Mouse (Mus musculus) hindbrain, embryonic 13.5 days (tissue): ENCODE results near the gene Abcb1a. TPM values are rescaled to one million over a fixed set of nuclear protein-coding genes. Genes with fewer than 3 reads are reported as not detected.
"Not testable (repeated sequence)": the region's sequence is repeated elsewhere in the genome, so short reads cannot be mapped to it uniquely, and the experiment has no call there.

Experiments used
- ATAC-seq: fragments of 200-750 bp; cut with Nextera tagmentation; 2 replicates; pipeline ENCODE4 v1.8.0; 2017; ENCODE audit warnings: moderate TSS enrichment; ENCODE audit not compliant: low FRiP score
- H3K27ac ChIP-seq: fragments of 300-500 bp; sonication (generic); 2 replicates; pipeline ENCODE4 v1.5.1; 2015; ENCODE audit warnings: inconsistent platforms, mild to moderate bottlenecking, moderate library complexity
- H3K27me3 ChIP-seq: fragments of 300-500 bp; sonication (generic); 2 replicates; pipeline ENCODE4 v1.6.1; 2015; ENCODE audit warnings: mild to moderate bottlenecking, inconsistent platforms
- H3K36me3 ChIP-seq: fragments of 300-500 bp; sonication (generic); 2 replicates; pipeline ENCODE4 v1.6.1; 2015; ENCODE audit warnings: mild to moderate bottlenecking, inconsistent platforms
- H3K4me1 ChIP-seq: fragments of 300-500 bp; sonication (generic); replicated peaks from 2 replicates; pipeline ENCODE4 v1.6.1; 2015; ENCODE audit warnings: inconsistent platforms
- H3K4me2 ChIP-seq: fragments of 300-500 bp; sonication (generic); 2 replicates; pipeline ENCODE4 v1.6.1; 2015; ENCODE audit warnings: inconsistent platforms, mild to moderate bottlenecking, moderate library complexity
- H3K4me3 ChIP-seq: fragments of 300-500 bp; sonication (generic); 2 replicates; pipeline ENCODE4 v1.5.1; 2015; ENCODE audit warnings: mild to moderate bottlenecking, inconsistent platforms
- H3K9ac ChIP-seq: fragments of 300-500 bp; sonication (generic); 2 replicates; pipeline ENCODE4 v1.6.1; 2015; ENCODE audit warnings: mild to moderate bottlenecking, inconsistent platforms
- H3K9me3 ChIP-seq: fragments of 300-500 bp; sonication (generic); 2 replicates; pipeline ENCODE4 v1.6.1; 2016; ENCODE audit warnings: inconsistent platforms
- WGBS: fragments of 180-500 bp; shearing (Covaris S2); methylation state at CpG from one replicate; pipeline ENCODE4 v1.1.7; 2015; 5-methylcytosine and 5-hydroxymethylcytosine counted together
- polyA plus RNA-seq: library from polyadenylated mRNA; unstranded; fragments of >200 nt; fragmentation: Nextera tagmentation; extraction: Ambion mirVana; gene quantifications from 2 replicates; pipeline ENCODE4 v1.2.1, GENCODE M21; 2015

The Abcb1a gene
- polyA plus RNA-seq, 1 experiment from 2014 or later: 1.5 TPM

GRCm38 (mm10) chr5:8675262-8675951 lies 15.5 kb downstream of the Abcb1a start:
- no peaks in the 10 kb centered on the region for H3K4me1 ChIP-seq
- ATAC-seq: no peak
- WGBS: 93% methylated on average over 6 of the region's 6 CpGs
- no peaks in the 10 kb centered on the region for H3K36me3 ChIP-seq
- H3K27me3 ChIP-seq: no peaks in the 10 kb centered on the region
- no peak overlapping the region for H3K4me2 ChIP-seq
- H3K9ac ChIP-seq: no peak overlapping the region
- no peaks in the 10 kb centered on the region for H3K9me3 ChIP-seq
- H3K27ac ChIP-seq: no peak overlapping the region
- H3K4me3 ChIP-seq: no peak overlapping the region

DNA sequence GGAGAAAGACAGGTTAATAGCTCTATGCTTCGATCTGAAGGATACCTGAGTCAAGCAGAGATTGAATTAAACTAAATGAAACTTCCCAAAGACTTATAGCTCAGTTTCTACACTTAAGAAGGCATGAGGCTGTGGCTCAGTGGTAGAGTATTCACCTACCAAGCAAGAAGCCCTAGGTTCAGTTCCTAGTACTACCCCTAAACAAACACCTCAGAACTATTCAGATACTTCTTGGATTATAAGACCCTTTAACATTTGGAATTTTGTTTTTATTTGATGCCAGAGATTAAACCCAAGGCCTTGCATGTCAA lies 16.0 kb downstream of the Abcb1a start:
- Histone ChIP-seq H3K36me3 (no peaks in the 10 kb centered on the region), H3K4me2 (no peak overlapping the region), H3K9ac (no peak overlapping the region), H3K27me3 (no peaks in the 10 kb centered on the region), H3K4me1 (no peaks in the 10 kb centered on the region), H3K4me3 (no peak overlapping the region), H3K9me3 (no peaks in the 10 kb centered on the region), H3K27ac (no peak overlapping the region)
- WGBS: 93% methylated on average over 1 of the region's 1 CpGs
- no peak for ATAC-seq

DNA sequence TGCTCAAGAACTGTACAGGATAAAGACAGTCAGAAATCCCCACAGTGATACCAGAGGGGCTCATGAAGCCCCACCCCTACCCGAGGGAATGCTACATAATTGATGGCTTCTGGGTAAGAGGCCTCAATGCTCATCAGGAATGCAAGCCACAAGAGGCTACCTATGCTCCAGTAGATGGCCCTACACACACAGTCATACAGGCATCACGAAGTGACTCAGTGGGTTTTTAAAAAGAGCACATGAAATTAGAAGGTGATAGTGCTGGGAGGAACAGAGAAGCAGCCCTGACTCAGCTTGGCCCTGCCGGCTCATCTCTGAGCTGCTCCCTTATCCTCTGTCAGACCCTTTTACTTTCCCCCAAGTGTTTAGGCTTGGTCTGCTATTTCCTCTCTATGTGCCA lies 21.3 kb downstream of the Abcb1a start:
- no peak overlapping the region for H3K4me2 ChIP-seq
- H3K36me3 ChIP-seq: no peaks in the 10 kb centered on the region
- 72% methylated on average over 3 of the region's 3 CpGs for WGBS
- H3K4me3 ChIP-seq: no peak overlapping the region
- H3K4me1 ChIP-seq: no peaks in the 10 kb centered on the region
- H3K9me3 ChIP-seq: no peaks in the 10 kb centered on the region
- H3K9ac ChIP-seq: no peak overlapping the region
- H3K27me3 ChIP-seq: no peaks in the 10 kb centered on the region
- no peak for ATAC-seq
- H3K27ac ChIP-seq: no peak overlapping the region

DNA sequence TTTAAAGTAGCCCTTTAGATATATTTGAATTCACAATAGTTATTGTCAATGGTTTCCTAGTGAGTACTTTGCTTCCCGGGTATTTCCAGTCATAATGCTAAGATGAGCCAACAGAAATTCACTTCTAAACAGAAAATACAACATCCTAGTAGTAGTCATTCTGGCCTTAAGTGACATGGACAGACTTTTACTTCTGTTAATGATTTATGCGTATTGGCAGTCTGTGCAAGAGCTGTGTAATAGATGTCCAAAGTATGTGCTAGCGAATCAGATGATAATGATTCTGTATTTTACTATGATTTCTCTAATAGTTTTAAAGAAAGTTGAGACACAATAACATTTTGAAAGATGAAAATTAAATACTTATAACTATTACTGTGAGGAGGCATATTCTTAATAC lies 23.8 kb downstream of the Abcb1a start:
- H3K27ac ChIP-seq: no peak overlapping the region
- no peak overlapping the region for H3K9ac ChIP-seq
- no peaks in the 10 kb centered on the region for H3K4me1 ChIP-seq
- no peak overlapping the region for H3K4me2 ChIP-seq
- 92% methylated on average over 3 of the region's 3 CpGs for WGBS
- H3K36me3 ChIP-seq: no peaks in the 10 kb centered on the region
- H3K9me3 ChIP-seq: no peaks in the 10 kb centered on the region
- ATAC-seq: no peak
- no peak overlapping the region for H3K4me3 ChIP-seq
- H3K27me3 ChIP-seq: no peaks in the 10 kb centered on the region

- Histone ChIP-seq H3K4me1 (no peaks in the 10 kb centered on the region), H3K27ac (no peak overlapping the region), H3K9me3 (no peaks in the 10 kb centered on the region), H3K4me3 (no peak overlapping the region), H3K27me3 (no peaks in the 10 kb centered on the region), H3K36me3 (no peaks in the 10 kb centered on the region), H3K4me2 (no peak overlapping the region), H3K9ac (no peak overlapping the region)
- ATAC-seq: no peak
- 75% methylated on average over 2 of the region's 2 CpGs for WGBS
These were observed 26.2 kb downstream of the Abcb1a start for GRCm38 (mm10) chr5:8686071-8686470.

- Histone ChIP-seq H3K9ac (no peak overlapping the region), H3K4me2 (no peak overlapping the region), H3K4me3 (no peak overlapping the region), H3K36me3 (no peaks in the 10 kb centered on the region), H3K27ac (no peak overlapping the region), H3K4me1 (no peaks in the 10 kb centered on the region), H3K9me3 (no peaks in the 10 kb centered on the region), H3K27me3 (no peaks in the 10 kb centered on the region)
- ATAC-seq: no peak
- WGBS: 83% methylated on average over 5 of the region's 5 CpGs
These were observed 27.7 kb downstream of the Abcb1a start for GRCm38 (mm10) chr5:8687550-8687949.

GRCm38 (mm10) chr5:8716061-8716460 lies 56.2 kb downstream of the Abcb1a start:
- no peak for ATAC-seq
- Histone ChIP-seq H3K4me2 (no peak overlapping the region), H3K36me3 (no peaks in the 10 kb centered on the region), H3K9me3 (no peaks in the 10 kb centered on the region), H3K4me3 (no peak overlapping the region), H3K9ac (no peak overlapping the region), H3K27me3 (no peaks in the 10 kb centered on the region), H3K27ac (no peak overlapping the region), H3K4me1 (no peaks in the 10 kb centered on the region)

DNA sequence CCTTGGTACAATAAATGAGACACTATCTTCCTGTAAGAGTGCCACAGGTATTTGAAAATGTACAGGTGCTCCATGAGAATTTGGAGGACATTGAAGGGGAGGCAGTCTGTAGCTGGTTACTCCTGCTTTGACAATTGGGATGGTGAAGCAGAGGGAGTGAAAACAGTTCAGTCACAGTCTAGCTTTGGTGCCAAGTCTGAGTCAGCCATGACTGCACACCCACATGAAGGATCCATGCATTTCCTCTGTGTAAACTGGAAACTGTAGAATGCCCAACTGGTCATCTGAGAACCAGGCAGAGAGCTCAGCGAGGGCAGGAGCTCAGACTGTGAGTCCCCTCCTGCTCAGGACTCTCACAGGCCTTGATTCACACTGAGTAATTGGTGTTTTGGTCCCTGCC lies 59.7 kb downstream of the Abcb1a start:
- Histone ChIP-seq H3K4me1 (no peaks in the 10 kb centered on the region), H3K9me3 (no peaks in the 10 kb centered on the region), H3K4me2 (no peak overlapping the region), H3K27me3 (no peaks in the 10 kb centered on the region), H3K27ac (no peak overlapping the region), H3K4me3 (no peak overlapping the region), H3K36me3 (no peaks in the 10 kb centered on the region), H3K9ac (no peak overlapping the region)
- 65% methylated on average over 1 of the region's 1 CpGs for WGBS
- no peak for ATAC-seq

- ATAC-seq: no peak
- no peak overlapping the region for H3K27ac ChIP-seq
- WGBS: 42% methylated on average over 1 of the region's 1 CpGs
- no peaks in the 10 kb centered on the region for H3K27me3 ChIP-seq
- no peak overlapping the region for H3K4me3 ChIP-seq
- no peak overlapping the region for H3K9ac ChIP-seq
- no peak overlapping the region for H3K4me2 ChIP-seq
- H3K36me3 ChIP-seq: no peaks in the 10 kb centered on the region
- H3K9me3 ChIP-seq: no peaks in the 10 kb centered on the region
- H3K4me1 ChIP-seq: no peaks in the 10 kb centered on the region
These were observed 62.3 kb downstream of the Abcb1a start for GRCm38 (mm10) chr5:8722224-8722623.

GRCm38 (mm10) chr5:8722867-8723266 lies 63.0 kb downstream of the Abcb1a start:
- ATAC-seq: no peak
- 87% methylated on average over 5 of the region's 5 CpGs for WGBS

DNA sequence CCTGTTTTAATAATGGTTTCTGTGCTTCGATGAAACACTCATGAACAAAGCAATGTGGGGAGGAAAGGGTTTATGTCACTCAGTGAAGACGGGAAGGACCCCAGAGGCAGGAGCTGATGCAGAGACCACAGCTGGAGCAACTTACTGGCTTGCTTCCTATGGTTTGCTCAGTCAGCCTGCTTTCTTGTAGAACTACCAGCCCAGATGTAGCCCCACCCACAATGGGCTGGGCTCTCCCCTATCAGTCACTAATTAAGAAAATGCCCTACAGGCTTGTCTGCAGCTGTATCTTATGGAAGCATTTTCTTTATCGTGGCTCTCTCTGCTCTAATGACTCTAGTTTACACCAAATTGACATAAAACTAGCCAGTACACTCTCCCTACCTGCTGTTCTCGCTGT lies 67.9 kb downstream of the Abcb1a start:
- Histone ChIP-seq H3K4me3 (no peak overlapping the region), H3K4me2 (no peak overlapping the region), H3K27ac (no peak overlapping the region), H3K36me3 (no peaks in the 10 kb centered on the region), H3K4me1 (no peaks in the 10 kb centered on the region), H3K9me3 (no peaks in the 10 kb centered on the region), H3K9ac (no peak overlapping the region), H3K27me3 (no peaks in the 10 kb centered on the region)
- WGBS: 55% methylated on average over 4 of the region's 4 CpGs
- ATAC-seq: no peak

More at GRCm38 (mm10) chr5:8722867-8723266, 63.0 kb downstream of the Abcb1a start:
- no peak overlapping the region for H3K4me3 ChIP-seq
- no peak overlapping the region for H3K4me2 ChIP-seq
- H3K27ac ChIP-seq: no peak overlapping the region
- no peak overlapping the region for H3K9ac ChIP-seq
- H3K27me3 ChIP-seq: no peaks in the 10 kb centered on the region
- H3K4me1 ChIP-seq: no peaks in the 10 kb centered on the region
- no peaks in the 10 kb centered on the region for H3K36me3 ChIP-seq
- H3K9me3 ChIP-seq: no peaks in the 10 kb centered on the region

- no peak overlapping the region for H3K9ac ChIP-seq
- no peak overlapping the region for H3K4me2 ChIP-seq
- H3K4me3 ChIP-seq: no peak overlapping the region
- H3K27me3 ChIP-seq: no peaks in the 10 kb centered on the region
- H3K4me1 ChIP-seq: no peaks in the 10 kb centered on the region
- H3K27ac ChIP-seq: no peak overlapping the region
- H3K36me3 ChIP-seq: no peaks in the 10 kb centered on the region
- ATAC-seq: no peak
- no peaks in the 10 kb centered on the region for H3K9me3 ChIP-seq
These were observed 72.8 kb downstream of the Abcb1a start for GRCm38 (mm10) chr5:8732639-8733038.

DNA sequence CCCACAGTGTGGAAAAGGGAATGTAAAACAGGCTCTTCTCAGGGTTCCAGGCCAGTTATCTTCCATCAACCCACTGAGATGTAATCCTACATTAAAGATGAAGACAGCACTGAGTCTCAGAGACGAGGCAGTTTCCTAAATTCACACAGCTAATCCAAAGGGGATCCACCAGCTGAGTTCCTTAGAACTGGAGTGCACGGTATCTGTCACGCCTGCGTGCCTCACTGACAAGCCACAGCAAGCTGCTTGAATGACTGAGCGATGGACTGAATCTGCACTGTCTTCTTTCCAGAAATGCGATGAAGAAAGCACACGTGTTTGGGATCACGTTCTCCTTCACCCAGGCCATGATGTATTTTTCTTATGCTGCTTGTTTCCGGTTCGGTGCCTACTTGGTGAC lies 73.4 kb downstream of the Abcb1a start:
- H3K4me3 ChIP-seq, H3K4me2 ChIP-seq, H3K9ac ChIP-seq, H3K9me3 ChIP-seq, H3K4me1 ChIP-seq, ATAC-seq, H3K27me3 ChIP-seq, H3K36me3 ChIP-seq, H3K27ac ChIP-seq: not testable (repeated sequence)
- WGBS: 75% methylated on average over 10 of the region's 10 CpGs
